Mouse (Mus musculus): Measurements from ENCODE around the gene Syt1.
A peak's percentile ranks its signal among the peaks of the same experiment; 100 is the strongest.

DNA sequence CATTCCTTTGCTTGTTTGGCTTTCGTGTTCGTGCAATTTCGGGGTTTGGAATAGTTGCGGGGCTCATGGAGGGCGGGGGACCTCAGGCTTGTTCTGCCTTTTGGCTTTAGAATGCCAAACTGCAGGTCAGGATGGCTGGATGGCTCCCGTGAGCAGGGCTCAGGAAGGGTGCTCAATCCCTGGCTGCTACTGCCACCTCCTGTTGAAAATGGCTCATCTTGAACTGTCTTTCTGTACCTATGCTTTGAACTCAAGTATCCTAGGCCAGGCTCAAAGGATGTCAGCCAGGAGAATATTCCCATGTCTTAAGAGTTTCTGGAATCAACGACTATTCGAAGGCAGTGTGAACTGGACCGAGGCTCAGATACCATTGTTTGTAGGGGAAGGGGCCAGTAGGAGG, 473.1 kb downstream of the Syt1 start:
- TF ChIP-seq POLR2A (IDR thresholded peaks at IDR 0.05; ENCODE audit: extremely low read depth, insufficient read depth, low read length) (no peak), CTCF (IDR thresholded peaks at IDR 0.05; ENCODE audit: extremely low read depth, insufficient read depth, low read length) (peak; percentile 31; the same call in 1 of the 2 replicates)

All from cortical plate, adult 2 months (tissue).